Mouse (Mus musculus): Measurements from ENCODE around the gene Gm12830.

DNA sequence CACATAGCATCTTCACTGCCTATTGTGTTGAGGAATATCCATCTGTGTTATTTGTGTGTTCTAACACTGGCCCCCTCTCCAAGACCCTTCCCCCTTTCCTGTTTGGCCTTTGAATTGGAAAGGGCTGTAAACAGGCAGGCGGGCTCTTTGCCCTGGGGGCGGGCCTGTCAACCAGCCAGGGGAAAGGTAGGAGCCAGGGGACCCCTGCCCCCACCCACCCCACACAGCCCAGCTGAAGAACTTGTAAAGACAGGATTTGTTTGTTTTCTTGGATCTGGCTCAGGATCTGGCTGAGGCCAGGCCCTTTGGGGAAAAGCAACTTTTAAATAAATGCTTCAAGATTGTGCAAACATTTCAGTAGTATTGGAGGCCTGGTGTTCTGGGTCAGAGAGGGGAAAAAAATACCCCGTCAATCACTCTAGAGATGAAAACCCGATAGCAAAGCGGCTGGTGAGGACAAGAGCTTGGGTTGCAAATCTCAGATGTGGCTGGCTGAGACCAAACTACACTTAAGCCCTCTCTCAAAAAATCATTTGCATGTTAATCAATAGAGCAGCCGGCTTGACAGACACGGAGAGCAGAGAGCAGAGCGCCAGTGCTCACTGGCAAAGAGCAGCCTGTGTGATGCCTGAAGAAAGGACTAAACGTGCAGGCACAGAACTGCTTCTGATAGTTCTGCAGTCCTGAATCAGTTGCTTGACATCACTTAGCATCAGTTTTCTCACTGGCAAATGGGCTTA, 2.4 kb upstream of the Gm12830 start:
- TF ChIP-seq TAL1 (IDR thresholded peaks at IDR 0.05; ENCODE audit: low read length) = no peak
- no peak for TF ChIP-seq GATA1 (IDR thresholded peaks at IDR 0.05; ENCODE audit: low read length)
